Mouse (Mus musculus) left cerebral cortex, adult 18-20 months (tissue): ENCODE results near the gene Rftn1. TPM values are rescaled to one million over a fixed set of nuclear protein-coding genes. Genes with fewer than 3 reads are reported as not detected.

Experiments used
- DNase-seq, 2 experiments: peaks; one replicate each; pipeline ENCODE4 v3.0.0; 2021 to 2022; ENCODE audit warnings: low spot score in 2 of 2, mixed read lengths in 1 of 2
- total RNA-seq, 2 experiments: library from RNA; stranded (reverse); gene quantifications; 2 replicates each; pipeline ENCODE4 v1.2.3; 2021

Gene Rftn1
- total RNA-seq, 2 experiments from 2014 or later, result 9.8 to 10.0 TPM

DNA sequence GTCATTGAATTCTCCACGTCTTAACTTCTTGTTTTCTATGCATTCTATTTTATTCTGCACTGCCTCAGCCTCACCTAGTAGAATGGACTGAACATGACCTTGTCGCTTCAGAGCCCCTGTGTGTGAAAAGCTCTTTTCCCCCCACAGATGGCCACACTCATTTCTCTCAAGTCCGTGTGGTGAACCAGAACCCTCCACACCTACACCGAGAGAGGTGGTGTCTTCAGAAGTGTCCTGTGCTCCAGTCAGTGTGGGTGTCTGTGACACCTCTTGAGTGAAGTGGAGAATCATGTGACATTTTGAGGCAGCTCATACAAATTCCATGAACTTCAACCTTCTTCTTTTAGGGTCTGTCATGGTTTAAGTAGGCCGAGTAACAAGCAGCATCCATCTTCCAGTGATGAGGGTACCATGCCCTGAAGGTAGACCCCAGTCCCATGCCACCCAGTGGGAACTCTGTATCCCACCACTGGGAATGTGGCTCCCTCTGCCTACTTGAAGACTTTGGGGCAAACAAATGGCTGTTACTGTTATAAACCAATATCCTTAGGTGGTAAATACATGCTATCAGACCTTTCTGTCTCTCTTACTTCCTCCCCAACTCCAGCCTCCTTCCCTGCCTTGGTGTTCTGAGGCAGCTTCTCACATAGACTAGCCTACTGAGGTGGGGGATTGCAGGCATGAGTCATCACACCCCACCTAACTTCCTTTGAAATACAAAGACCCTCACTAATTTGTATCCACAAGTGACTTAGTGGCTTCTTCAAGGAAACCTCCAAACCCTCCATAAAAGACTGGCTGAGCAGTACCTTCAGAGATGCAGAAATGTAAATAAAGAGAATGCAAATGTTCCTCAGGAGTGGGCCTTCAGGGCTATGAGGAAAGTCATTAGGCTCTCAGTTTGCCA, 122.4 kb downstream of the Rftn1 start:
- DNase-seq, result no peak

DNA sequence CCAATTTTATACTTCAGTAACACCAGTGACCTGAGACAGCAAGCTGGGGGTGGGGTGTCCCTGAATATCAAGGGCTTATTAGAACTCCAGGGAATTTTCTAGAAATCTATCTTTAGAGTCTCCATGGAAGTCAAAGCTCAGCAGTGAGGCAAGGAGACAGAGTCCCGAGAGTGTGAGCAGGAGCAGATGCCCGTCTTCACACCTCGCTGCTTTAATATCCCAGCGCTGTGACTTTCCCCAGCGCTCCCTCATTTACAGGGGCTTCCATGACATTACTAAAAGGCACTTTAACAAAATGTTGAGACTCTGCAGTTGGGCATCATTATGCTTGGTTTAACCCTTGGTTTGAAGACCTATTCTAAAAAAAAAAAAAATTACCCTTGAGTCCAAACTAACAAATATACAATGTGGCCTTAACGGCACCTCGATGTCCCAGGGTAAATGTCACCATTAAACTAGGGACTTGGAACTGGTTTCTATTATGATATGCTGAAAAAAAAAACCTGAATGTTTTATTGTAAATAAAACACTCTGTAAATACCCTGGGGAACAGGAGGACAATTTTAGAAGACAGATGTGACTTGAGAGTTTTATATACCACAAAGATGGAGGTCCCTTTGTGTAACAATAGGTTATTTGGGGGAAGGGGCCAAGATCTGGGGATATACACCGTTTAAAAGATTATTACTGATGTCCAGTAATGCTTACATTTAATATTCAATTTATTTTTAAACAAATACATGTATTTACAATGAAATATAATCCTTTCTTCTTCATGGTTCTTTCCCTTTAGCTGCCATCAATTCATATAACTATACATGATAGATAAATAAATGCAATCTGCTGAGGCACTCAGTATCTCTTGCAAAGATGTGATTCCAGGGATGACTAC, 123.4 kb downstream of the Rftn1 start:
- no peak for DNase-seq

DNA sequence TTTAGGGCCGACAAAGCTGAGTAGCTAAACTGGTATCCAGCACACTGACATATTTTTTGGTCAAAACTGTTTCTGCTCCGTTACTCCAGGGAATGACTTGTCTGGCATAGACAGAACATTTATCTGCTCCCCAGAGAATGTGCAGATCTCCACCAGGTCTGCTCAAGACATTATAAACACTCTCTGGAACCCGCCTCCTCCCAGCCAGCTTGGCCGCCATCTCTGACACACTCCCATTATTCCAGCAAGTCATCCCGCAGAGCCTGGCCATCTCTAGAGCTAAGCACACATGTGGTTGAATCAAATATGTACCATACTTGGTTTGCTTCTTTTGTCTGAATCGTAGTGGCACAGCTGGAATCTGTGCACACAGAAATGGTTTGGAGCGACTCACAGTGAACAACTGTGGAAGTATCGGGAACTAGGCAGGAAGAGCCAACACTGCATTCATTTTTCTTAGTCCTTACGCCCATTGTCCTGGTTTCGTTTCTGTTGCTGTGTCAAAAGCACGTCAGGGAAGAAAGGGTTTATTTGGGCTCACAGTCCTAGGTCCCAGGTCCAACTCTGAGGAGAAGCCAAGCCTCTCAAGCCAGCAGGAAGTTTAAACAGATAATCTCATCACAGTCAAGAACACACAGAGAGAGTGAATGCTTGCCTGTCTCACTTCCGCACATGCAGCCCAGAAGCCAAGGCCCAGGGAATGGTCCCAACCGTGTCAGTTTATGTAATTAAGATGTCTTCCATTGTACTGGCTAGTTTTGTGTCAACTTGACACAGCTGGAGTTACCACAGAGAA, 126.4 kb downstream of the Rftn1 start:
- DNase-seq, result no peak

DNA sequence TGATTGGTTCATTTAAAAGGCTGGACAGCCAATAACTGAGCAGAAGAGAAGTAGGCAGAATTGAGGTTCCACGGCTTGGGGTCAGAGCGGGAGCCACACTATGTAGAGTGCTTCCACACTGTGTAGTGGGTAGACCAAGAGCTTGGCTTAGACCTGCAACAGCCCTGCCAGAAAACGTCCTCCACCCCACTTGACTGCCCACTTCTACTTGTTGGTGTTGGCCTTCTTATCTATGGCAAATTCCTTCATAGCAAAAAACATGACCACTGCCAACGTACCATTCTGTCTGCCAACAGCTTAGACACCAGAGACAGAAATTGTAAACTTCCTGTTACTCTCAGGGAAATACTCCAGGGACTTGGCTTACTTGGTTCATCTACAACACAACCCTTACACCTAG, 127.8 kb downstream of the Rftn1 start:
- DNase-seq, result no peak

DNA sequence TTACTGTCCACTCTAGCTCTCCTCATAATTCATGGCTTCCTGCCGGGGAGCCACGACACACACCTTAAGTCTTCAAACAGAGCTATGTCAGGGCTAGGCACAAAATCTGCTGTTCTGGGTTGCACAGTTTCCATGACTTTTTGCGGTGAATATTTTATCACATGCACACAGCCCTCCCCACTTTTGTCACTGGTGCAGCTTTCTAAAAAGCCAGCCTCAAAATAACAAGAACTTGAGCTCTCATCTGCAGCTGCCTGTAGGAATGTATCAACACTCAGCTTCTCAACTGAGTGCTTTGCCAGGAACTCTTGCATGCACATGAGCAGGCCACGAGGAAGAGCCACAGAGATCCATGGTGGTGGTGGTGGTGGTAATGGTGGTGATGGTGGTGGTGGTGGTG, 129.0 kb downstream of the Rftn1 start:
- DNase-seq, result peak in 1 of 2 experiments; percentile 6

DNA sequence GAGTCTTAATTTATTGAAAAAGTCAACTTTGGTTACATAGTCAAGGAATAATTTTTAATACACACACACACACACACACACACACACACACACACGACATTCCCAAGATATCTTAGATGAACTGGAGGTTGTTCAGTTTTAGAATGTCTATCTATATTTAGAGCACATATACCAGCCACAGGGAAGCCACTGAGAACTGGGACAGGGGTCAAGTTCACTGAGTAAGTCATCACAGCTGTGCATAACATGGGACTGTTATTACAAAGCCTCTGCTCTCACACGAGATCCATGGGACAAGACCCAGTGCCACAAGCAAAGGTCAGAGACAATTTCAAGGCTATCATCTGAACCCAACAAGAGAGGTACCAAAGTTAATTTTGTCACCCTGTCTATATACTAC, 130.3 kb downstream of the Rftn1 start:
- DNase-seq, result no peak

DNA sequence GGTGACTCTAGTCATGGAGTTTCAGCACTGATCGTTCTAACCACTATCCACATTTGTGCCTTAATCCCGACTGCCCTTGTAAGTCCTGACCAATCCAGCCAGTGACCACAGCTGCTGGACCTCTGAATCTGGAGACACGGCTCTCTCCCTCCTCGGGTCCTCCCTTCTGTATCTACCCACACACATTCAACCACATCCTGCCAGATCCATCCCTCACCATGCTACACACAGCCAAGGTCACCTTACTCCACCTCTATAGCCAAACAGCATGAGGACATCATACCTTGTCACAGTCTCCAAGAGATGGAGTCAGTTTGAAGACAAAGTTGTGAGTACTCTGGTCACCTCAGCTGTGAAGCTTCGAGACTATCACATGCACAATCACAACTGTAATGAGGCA, 131.1 kb downstream of the Rftn1 start:
- no peak for DNase-seq

DNA sequence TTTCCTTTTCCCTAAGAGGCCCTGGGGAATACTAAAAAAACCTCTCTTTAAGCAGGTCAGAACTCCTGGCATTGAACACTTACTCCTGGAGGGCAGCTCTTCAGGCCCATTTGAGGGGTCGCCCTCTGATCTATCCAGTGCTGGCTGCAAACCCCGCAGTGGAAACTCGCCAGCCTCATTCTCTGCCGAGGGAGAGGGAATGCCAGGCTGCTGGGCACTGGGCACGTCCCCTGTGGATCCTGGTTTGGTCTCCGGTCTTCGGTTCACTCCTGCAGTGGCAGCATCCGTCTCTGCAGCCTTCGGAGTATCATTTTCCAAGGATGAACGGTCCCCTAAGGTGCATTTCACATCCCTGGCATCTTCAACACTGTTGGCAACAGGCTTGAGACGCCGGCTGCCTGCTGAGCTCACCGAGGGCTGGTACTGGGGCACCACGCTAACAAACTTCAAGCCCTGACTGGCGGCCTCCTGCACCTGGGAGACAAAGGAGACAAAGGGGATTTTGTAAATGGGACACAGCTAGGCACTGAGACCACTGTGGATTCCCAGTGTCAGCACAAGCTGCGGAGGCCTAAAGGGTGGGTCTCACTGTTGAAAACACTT, 135.2 kb downstream of the Rftn1 start:
- DNase-seq, result no peak

DNA sequence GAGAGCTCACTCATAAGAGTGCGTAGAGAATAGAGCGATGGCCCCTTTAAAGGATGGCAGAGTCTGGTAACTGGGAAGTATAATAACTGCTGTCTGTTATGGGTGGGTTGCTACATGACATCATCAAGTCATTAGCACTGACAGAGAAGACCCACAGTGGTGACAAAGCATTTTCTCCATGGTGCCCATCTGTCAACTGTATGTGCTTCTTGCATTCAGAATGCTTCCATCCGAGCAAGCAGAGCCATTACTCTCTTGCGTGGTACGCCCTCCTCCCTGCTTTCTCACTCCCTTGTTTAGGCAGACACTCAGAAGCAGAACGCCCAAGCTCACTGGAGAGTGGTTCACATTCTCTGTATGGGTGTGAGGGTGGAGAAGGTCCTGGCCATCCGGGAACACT, 135.9 kb downstream of the Rftn1 start:
- peak; percentile 26 to 31 for DNase-seq

DNA sequence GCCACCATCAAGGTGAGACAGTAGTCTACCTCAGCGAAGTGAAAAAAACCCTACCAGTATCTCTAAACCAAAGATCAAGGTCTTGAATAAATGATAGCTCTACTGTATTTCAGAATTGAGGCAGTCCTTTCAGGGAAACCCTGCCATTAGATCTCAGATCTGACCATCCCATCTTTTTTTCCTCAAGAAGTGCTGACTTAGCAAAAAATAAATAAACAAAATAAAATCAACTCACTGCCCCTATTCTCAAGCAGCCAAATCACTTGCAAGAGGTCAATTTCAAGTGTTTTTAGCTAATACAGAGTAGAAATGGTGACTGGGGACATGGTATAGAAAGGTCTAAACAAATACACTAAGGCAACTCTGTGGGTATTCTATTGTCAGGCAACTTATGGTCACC, 136.5 kb downstream of the Rftn1 start:
- no peak for DNase-seq

DNA sequence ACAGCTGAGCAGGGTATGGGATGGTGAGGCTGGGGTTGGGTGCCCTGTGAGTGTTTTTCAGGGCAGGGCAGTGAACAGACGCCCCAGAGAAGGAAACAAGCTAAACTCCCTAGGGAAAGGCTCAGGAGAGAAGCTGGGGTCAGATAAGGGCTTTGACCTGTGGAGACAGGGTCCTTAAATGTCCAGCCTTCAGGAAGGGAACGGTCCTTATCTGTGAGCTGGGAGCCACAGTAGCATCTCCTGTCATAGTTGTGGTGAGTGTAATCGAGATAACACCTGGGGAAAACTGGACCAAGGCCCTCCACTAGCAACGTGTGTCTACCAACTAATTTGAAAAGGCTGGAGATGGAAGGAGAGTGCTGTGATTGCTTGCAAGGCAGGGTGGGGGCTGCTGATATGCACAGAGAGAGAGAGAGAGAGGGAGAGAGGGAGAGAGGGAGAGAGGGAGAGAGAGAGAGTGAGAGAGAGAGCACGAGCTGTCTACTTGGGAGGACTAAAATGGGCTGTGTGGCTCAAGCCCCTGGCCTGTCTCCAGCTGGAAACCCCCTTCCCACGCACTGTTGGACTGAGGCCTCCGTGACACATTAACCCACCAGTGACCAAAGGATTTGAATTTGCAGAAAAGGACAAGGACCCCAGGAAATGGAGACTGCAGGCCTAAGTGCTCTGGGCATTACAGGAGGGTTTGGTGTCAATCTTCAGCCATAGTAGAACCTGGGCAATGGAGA, 137.6 kb downstream of the Rftn1 start:
- no peak for DNase-seq

DNA sequence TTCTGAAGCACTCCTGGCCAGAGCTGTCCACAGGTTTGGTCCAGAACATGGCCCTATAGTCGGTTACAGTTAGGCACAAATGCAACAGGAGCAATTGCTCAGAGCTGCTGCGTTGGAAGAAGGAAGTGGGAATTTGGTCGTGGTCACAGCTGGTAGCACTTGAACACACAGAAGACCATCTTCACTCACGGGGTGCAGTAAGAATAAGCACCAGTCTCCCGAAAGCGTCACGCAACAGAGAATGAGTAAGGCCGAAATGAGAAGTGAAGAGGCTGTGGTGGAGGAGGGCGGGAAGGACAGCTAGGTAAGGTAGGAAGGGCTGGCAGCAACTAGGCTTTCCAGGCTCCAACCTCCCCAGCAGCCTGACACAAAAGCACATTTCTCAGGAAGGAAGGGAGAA, 140.0 kb downstream of the Rftn1 start:
- no peak for DNase-seq

DNA sequence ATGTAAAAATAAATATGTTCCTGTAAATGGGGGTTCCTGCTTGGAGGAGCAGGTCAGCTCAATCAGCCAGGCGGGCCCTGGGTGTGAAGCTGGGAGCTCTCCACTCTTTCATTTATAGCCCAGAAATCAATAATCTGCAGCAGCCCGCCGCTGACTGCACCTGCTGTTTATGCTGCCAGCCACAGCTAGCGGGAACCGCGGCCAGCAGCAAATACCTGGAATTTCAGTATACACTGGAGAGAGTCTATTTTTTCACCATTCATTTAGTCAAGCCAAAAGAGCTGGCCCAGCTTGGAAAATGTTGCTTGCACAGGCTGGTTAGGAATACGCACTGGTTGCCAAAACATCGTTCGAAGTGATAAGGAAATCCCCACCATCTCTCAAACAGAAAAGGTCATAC, 142.3 kb downstream of the Rftn1 start:
- no peak for DNase-seq

DNA sequence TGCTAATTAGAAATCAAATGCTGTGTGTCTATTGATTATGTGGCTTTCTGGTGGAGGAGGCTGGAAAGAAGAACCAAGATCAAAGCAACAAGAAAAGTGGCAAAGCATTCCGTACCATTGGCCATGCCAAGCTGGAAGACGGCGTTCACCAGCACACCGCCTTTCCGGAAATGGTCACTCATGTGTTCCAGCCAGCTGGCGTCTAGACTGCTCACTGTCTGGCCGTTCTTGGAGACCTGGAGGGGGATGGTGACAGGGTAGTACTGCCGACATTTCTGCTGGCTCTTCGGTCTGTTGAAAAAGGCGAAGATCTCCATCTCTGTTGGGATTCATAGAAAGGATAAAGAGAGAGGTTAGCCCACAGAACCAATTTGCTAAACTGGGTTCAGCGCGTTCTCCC, 143.3 kb downstream of the Rftn1 start:
- no peak for DNase-seq

DNA sequence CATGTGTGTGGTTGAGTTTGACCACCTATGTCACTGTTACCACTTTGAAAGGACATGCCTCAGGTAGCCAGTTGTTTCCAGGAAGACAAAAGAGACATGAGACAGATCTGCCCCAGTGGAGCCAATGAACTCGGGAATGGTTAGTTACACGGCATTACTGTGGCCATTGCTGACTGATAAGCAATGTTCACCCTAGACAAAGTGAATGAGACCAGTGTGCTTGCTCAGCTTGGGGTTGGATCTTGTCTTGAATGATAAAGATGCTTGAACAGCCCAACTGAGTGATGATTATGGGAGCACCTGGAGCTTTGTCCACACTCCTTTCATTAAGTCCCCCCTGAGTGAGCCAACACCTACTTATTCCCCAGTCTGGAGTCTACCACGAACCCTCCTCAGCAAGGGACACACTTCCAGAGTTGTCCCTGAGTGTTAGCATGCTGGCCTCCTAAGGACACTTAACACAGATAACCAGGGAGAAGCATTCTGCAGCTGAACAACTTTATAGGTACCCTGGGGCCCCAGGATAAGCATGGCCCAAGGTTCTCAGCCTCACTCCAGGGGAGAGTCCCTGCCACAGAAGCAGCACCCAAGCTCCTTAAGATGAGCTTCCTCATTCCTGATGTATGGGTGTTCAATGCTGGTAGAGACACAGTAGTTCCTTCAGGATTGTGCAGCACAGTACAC, 149.6 kb downstream of the Rftn1 start:
- no peak for DNase-seq

DNA sequence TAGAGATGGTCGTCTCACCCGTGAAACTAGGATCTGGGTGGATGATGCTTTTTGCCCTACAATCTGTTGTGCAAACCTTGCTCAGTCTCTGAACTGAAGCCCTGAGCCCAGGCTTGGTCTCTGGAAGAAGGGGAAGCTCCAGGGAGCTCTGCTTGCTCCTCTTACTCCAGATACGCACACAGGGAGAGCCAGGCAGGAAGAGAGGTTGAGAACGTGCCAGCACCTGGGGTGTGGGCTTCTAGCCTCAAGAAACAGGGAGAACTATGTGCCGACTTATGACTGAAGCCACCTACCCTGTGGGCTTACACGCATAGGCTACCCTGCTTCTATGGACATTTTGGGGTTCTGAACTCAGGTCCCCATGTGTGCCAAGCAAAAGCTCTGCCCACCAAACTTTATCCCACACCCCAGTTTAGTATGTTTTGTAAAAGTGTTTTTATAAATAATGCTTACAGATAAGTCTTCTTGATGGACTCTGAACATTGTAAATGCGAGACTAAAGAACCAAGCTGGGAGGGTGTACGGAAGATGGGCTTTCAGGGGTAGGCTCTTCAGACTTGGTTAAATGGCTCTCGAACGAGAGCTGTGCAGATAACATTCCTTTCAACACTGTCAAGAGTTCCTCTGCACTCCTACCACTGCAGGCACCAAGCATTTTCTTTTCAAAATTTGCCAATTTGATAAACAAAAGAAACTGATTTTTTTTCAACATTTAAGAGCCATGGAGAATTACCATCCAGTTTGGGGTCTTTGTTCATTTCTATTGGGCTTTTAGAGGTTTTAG, 152.4 kb downstream of the Rftn1 start:
- DNase-seq, result no peak

DNA sequence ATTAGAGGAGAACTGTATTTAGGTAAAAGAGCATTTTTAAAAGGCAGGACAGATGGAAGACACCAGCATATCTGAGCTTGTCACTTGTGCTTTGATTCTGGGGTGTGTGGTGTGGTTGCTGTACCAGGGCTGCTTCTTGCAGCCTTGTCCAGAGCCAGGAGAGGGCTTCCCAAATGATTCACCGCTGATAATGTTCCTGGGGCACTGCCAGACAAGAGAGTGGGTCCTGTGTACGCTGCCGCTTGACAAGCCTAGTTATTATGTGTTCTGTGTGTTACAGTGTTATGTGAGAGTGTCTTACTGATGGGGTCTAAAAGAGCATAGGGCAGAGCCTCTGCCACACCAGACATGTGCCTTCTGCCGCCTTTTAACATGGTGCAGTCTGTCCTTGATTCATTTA, 153.1 kb downstream of the Rftn1 start:
- no peak for DNase-seq

DNA sequence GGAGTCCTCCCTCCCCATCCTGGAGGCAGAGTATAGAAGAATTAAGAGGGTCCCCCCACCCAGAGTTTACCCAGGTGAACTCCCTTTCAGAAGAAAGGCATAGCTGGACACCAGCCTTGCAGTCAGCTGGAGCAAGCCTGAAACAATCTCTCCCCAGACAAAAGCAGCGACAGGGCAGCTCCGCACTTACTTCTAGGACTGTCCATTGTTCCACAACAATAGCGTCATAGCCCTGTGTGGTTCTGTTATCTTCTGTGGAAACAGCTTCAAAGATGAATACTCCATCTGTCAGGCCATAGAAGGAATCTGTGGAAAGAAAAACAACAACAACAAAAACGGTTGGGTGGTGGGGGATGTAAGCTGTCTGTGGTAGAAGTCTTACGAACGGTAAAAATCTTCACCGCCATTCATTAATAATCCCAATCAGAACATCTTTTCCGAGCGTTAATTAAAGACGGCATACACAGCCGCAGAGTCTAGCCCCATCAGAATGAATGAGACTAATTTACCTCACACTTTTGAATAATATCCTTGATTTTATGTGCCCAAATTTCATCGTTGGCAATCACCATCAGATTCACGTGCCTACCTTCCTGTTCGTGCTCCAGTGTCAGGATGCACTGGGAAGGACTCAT, 153.6 kb downstream of the Rftn1 start:
- DNase-seq, result no peak
